ENCODE assay signal across 13 mouse cellular contexts in genomic region chr4:55125738-55126054, GRCm38 (mm10).
DNase-seq lines count a peak whose midpoint lies in the region; ATAC-seq and TF ChIP-seq lines count a peak whose summit lies in the region.
"Had no signal": no experiment of that assay in that cellular context is flagged by ENCODE, and none has a peak within 500 bp of the region (broad histone marks: within the 10 kb centered on the region; RNA-seq: fewer than 3 reads in every experiment).

No protein-coding gene starts in this region.

- ATAC-seq in heart, embryonic 14.5 days (ENCODE audit: insufficient number of reproducible peaks, insufficient read depth, low FRiP score, low read depth): no peak
- no peak for ATAC-seq in lung, embryonic 16.5 days (ENCODE audit: low read depth)
- ATAC-seq: liver, embryonic 12.5 days had no signal

- WGBS in heart, embryonic 14.5 days: 23% methylated on average over 4 of the region's 4 CpGs
- WGBS in lung, embryonic 16.5 days: 30% methylated on average over 4 of the region's 4 CpGs
- WGBS in olfactory bulb, adult 2 months: 40% methylated on average over 4 of the region's 4 CpGs

- no peaks in the 10 kb centered on the region for H3K36me3 ChIP-seq in heart, embryonic 14.5 days (ENCODE audit: control insufficient read depth, insufficient read depth, low read length)
- no peaks in the 10 kb centered on the region for H3K36me3 ChIP-seq in lung, embryonic 16.5 days (ENCODE audit: control insufficient read depth, insufficient read depth, low read length)
- H3K36me3 ChIP-seq: liver, embryonic 12.5 days had no signal

- intact Hi-C loops in heart, postnatal 25 days (cut with DNase I): no loop called here

- H3K9me3 ChIP-seq in heart, embryonic 14.5 days (ENCODE audit: control insufficient read depth, low read length): no peaks in the 10 kb centered on the region
- no peaks in the 10 kb centered on the region for H3K9me3 ChIP-seq in lung, embryonic 16.5 days (ENCODE audit: control insufficient read depth, low read length)
- H3K9me3 ChIP-seq: liver, embryonic 12.5 days had no signal

- no peak overlapping the region for H3K4me3 ChIP-seq in heart, embryonic 14.5 days (ENCODE audit: control insufficient read depth in 1 of 2, insufficient read depth in 1 of 2, low read depth in 1 of 2, low read length in 2 of 2)
- peak overlapping the region; percentile 16; the same call in 1 of the 2 replicates for H3K4me3 ChIP-seq in lung, embryonic 16.5 days (ENCODE audit: low read length)
- no peak overlapping the region for H3K4me3 ChIP-seq in olfactory bulb, adult 2 months (ENCODE audit: insufficient read depth, low read depth, low read length)
- H3K4me3 ChIP-seq: liver, embryonic 12.5 days; myocyte had no signal

- no peaks in the 10 kb centered on the region for H3K27me3 ChIP-seq in heart, embryonic 14.5 days (ENCODE audit: control insufficient read depth, insufficient read depth, low read length)
- H3K27me3 ChIP-seq in lung, embryonic 16.5 days (ENCODE audit: control insufficient read depth, insufficient read depth, low read depth, low read length): no peaks in the 10 kb centered on the region
- H3K27me3 ChIP-seq: liver, embryonic 12.5 days had no signal

- H3K9ac ChIP-seq in heart, embryonic 14.5 days (ENCODE audit: low read length): no peak overlapping the region; the same call in 1 of the 2 replicates
- no peak overlapping the region for H3K9ac ChIP-seq in lung, embryonic 16.5 days (ENCODE audit: low read length)
- H3K9ac ChIP-seq: liver, embryonic 12.5 days had no signal

- peak overlapping the region; percentile 55 for H3K4me2 ChIP-seq in heart, embryonic 14.5 days (ENCODE audit: low read length)
- H3K4me2 ChIP-seq in lung, embryonic 16.5 days (ENCODE audit: low read depth, low read length): peak overlapping the region; percentile 43
- H3K4me2 ChIP-seq: liver, embryonic 12.5 days had no signal

- DNase-seq in adrenal gland, postnatal 14 days: peak; percentile 34
- DNase-seq in adrenal gland, postnatal 10 days: no peak
- no peak for DNase-seq in heart, postnatal 25 days (ENCODE audit: low spot score)
- DNase-seq in lung, postnatal 4 days: no peak
- no peak for DNase-seq in testis, postnatal 10 days (ENCODE audit: low spot score)
- DNase-seq: adrenal gland, adult 8-10 months; layer of hippocampus, adult 9-11 months; thymus, adult 18-20 months had no signal

- TF ChIP-seq CTCF in olfactory bulb, adult 2 months (IDR thresholded peaks at IDR 0.05; ENCODE audit: insufficient read depth, low read depth, low read length): no peak

- TF ChIP-seq POLR2A in olfactory bulb, adult 2 months (IDR thresholded peaks at IDR 0.05; ENCODE audit: insufficient read depth, low read depth, low read length): no peak

- peaks cover 9 to 11% of the 10 kb centered on the region in 2 experiments; a peak in 3 of 4 replicates for H3K4me1 ChIP-seq in heart, embryonic 14.5 days (ENCODE audit: control insufficient read depth in 2 of 2, insufficient read depth in 2 of 2, low read length in 2 of 2)
- peaks cover 10% of the 10 kb centered on the region for H3K4me1 ChIP-seq in lung, embryonic 16.5 days (replicated peaks; ENCODE audit: control insufficient read depth, insufficient read depth, low read length)
- H3K4me1 ChIP-seq in olfactory bulb, adult 2 months (ENCODE audit: control insufficient read depth, insufficient read depth, low read length): peaks cover 19% of the 10 kb centered on the region
- H3K4me1 ChIP-seq: liver, embryonic 12.5 days had no signal

- peak overlapping the region in 1 of 2 experiments; percentile 59; a peak in 1 of 4 replicates for H3K27ac ChIP-seq in heart, embryonic 14.5 days (replicated peaks in 1 of 2; ENCODE audit: control insufficient read depth in 1 of 2, insufficient read depth in 1 of 2, low read depth in 2 of 2, low read length in 2 of 2)
- H3K27ac ChIP-seq in lung, embryonic 16.5 days (ENCODE audit: low read length): no peak overlapping the region
- peak overlapping the region; percentile 76 for H3K27ac ChIP-seq in olfactory bulb, adult 2 months (ENCODE audit: insufficient read depth, low read depth, low read length)
- H3K27ac ChIP-seq: liver, embryonic 12.5 days had no signal
